ENCODE assay signal across 15 mouse cellular contexts in genomic region chr11:19774010-19774409, GRCm38 (mm10).
A peak's percentile ranks its signal among the peaks of the same experiment; 100 is the strongest.
DNase-seq lines count a peak whose midpoint lies in the region; ATAC-seq lines count a peak whose summit lies in the region.
"Had no signal": no experiment of that assay in that cellular context is flagged by ENCODE, and none has a peak within 500 bp of the region (broad histone marks: within the 10 kb centered on the region; RNA-seq: fewer than 3 reads in every experiment).

No protein-coding gene starts in this region.

- peak; percentile 40 for DNase-seq in hindbrain, embryonic 14.5 days (ENCODE audit: low spot score)
- DNase-seq in hindbrain, embryonic 10.5 days (ENCODE audit: low spot score): no peak
- peak; percentile 39 for DNase-seq in adrenal gland, postnatal 14 days
- peak; percentile 55 for DNase-seq in forebrain, embryonic 14.5 days (ENCODE audit: low spot score)
- peak; percentile 59 for DNase-seq in midbrain, embryonic 14.5 days
- no peak for DNase-seq in layer of hippocampus, postnatal 10 days (ENCODE audit: low spot score in 2 of 2)
- DNase-seq: cerebellum, adult 2 months; heart, postnatal 4 days; kidney, adult 8-10 months; lung, adult 2 months had no signal

- no peaks in the 10 kb centered on the region for H3K27me3 ChIP-seq in hindbrain, embryonic 14.5 days (ENCODE audit: control insufficient read depth, insufficient read depth, low read length)
- H3K27me3 ChIP-seq in hindbrain, embryonic 10.5 days (ENCODE audit: insufficient read depth, poor library complexity, severe bottlenecking): 0 out of 2 replicates have a peak, but pooled peaks cover 1% of the 10 kb centered on the region
- no peaks in the 10 kb centered on the region for H3K27me3 ChIP-seq in forebrain, embryonic 14.5 days (replicated peaks; ENCODE audit: control insufficient read depth, insufficient read depth, low read length)
- no peaks in the 10 kb centered on the region for H3K27me3 ChIP-seq in midbrain, embryonic 14.5 days (ENCODE audit: control insufficient read depth, insufficient read depth, low read length)
- H3K27me3 ChIP-seq: CH12.LX; embryonic facial prominence, embryonic 12.5 days; Patski had no signal

- no peaks in the 10 kb centered on the region for H3K9me3 ChIP-seq in hindbrain, embryonic 14.5 days (ENCODE audit: control insufficient read depth, low read length)
- no peaks in the 10 kb centered on the region for H3K9me3 ChIP-seq in hindbrain, embryonic 10.5 days
- H3K9me3 ChIP-seq in forebrain, embryonic 14.5 days (replicated peaks; ENCODE audit: control insufficient read depth, low read length): no peaks in the 10 kb centered on the region
- no peaks in the 10 kb centered on the region for H3K9me3 ChIP-seq in midbrain, embryonic 14.5 days (ENCODE audit: control insufficient read depth, low read length)
- H3K9me3 ChIP-seq: embryonic facial prominence, embryonic 12.5 days had no signal

- no peak overlapping the region for H3K4me2 ChIP-seq in hindbrain, embryonic 14.5 days (replicated peaks)
- H3K4me2 ChIP-seq in forebrain, embryonic 14.5 days (ENCODE audit: low read length): no peak overlapping the region
- no peak overlapping the region for H3K4me2 ChIP-seq in midbrain, embryonic 14.5 days (ENCODE audit: low read length)
- H3K4me2 ChIP-seq: embryonic facial prominence, embryonic 12.5 days had no signal

- H3K4me1 ChIP-seq in hindbrain, embryonic 14.5 days (replicated peaks; ENCODE audit: control insufficient read depth, insufficient read depth, low read length): no peaks in the 10 kb centered on the region
- H3K4me1 ChIP-seq in hindbrain, embryonic 10.5 days (replicated peaks): peaks cover 12% of the 10 kb centered on the region; the same call in 1 of the 2 replicates
- no peaks in the 10 kb centered on the region for H3K4me1 ChIP-seq in forebrain, embryonic 14.5 days (ENCODE audit: control insufficient read depth, insufficient read depth, low read length)
- H3K4me1 ChIP-seq in midbrain, embryonic 14.5 days (ENCODE audit: control insufficient read depth, insufficient read depth, low read length): no peaks in the 10 kb centered on the region
- H3K4me1 ChIP-seq: embryonic facial prominence, embryonic 12.5 days had no signal

- no peak overlapping the region for H3K4me3 ChIP-seq in hindbrain, embryonic 14.5 days (replicated peaks; ENCODE audit: low read length)
- H3K4me3 ChIP-seq in hindbrain, embryonic 10.5 days: no peak overlapping the region
- no peak overlapping the region for H3K4me3 ChIP-seq in forebrain, embryonic 14.5 days (ENCODE audit: low read depth, low read length)
- no peak overlapping the region for H3K4me3 ChIP-seq in midbrain, embryonic 14.5 days (replicated peaks; ENCODE audit: low read depth, low read length)
- H3K4me3 ChIP-seq: embryonic facial prominence, embryonic 12.5 days; layer of hippocampus, adult 2 months had no signal

- peak; percentile 71; the same call in 1 of the 2 replicates for ATAC-seq in hindbrain, embryonic 14.5 days (ENCODE audit: low FRiP score)
- ATAC-seq in forebrain, embryonic 14.5 days: peak; percentile 72
- ATAC-seq in midbrain, embryonic 14.5 days (ENCODE audit: low FRiP score, low TSS enrichment): 0 out of 2 replicates have a peak, but pooled peaks have one; percentile 46
- no peak for ATAC-seq in megakaryocyte progenitor cell, adult 5-6 weeks (replicated peaks; ENCODE audit: poor library complexity)
- ATAC-seq: Patski had no signal

- 23% methylated on average over 9 of the region's 9 CpGs for WGBS in hindbrain, embryonic 14.5 days
- WGBS in hindbrain, embryonic 10.5 days: 38% methylated on average over 9 of the region's 9 CpGs
- WGBS in forebrain, embryonic 14.5 days: 3% methylated on average over 9 of the region's 9 CpGs
- WGBS in midbrain, embryonic 14.5 days: 5% methylated on average over 9 of the region's 9 CpGs

- H3K36me3 ChIP-seq in hindbrain, embryonic 14.5 days (replicated peaks; ENCODE audit: control insufficient read depth, insufficient read depth): no peaks in the 10 kb centered on the region
- H3K36me3 ChIP-seq in hindbrain, embryonic 10.5 days: no peaks in the 10 kb centered on the region
- H3K36me3 ChIP-seq in forebrain, embryonic 14.5 days (ENCODE audit: control insufficient read depth, insufficient read depth, low read length): no peaks in the 10 kb centered on the region
- H3K36me3 ChIP-seq in midbrain, embryonic 14.5 days (ENCODE audit: control insufficient read depth, insufficient read depth, low read length): no peaks in the 10 kb centered on the region
- H3K36me3 ChIP-seq: embryonic facial prominence, embryonic 12.5 days had no signal

- no peak overlapping the region for H3K9ac ChIP-seq in hindbrain, embryonic 14.5 days
- H3K9ac ChIP-seq in forebrain, embryonic 14.5 days (ENCODE audit: low read length): no peak overlapping the region
- no peak overlapping the region for H3K9ac ChIP-seq in midbrain, embryonic 14.5 days (replicated peaks; ENCODE audit: low read length)
- H3K9ac ChIP-seq: embryonic facial prominence, embryonic 12.5 days had no signal

- H3K27ac ChIP-seq in hindbrain, embryonic 14.5 days: no peak overlapping the region
- no peak overlapping the region for H3K27ac ChIP-seq in hindbrain, embryonic 10.5 days
- no peak overlapping the region for H3K27ac ChIP-seq in forebrain, embryonic 14.5 days (ENCODE audit: low read depth, low read length)
- no peak overlapping the region for H3K27ac ChIP-seq in midbrain, embryonic 14.5 days (replicated peaks; ENCODE audit: low read depth, low read length)
- H3K27ac ChIP-seq: embryonic facial prominence, embryonic 12.5 days; layer of hippocampus, adult 2 months had no signal

Comparison
In these comparisons a context has a peak if more than half of its experiments do, and no peak if none do; other contexts are left out.
1. DNase-seq: peak in hindbrain, embryonic 14.5 days (single experiment), adrenal gland, postnatal 14 days (single experiment), forebrain, embryonic 14.5 days (single experiment) and midbrain, embryonic 14.5 days (single experiment); none in hindbrain, embryonic 10.5 days (single experiment) and layer of hippocampus, postnatal 10 days (0 of 2).